Mouse (Mus musculus) adipocyte (in vitro differentiated cells): ENCODE measurements around the gene Itgb4.
A peak's percentile ranks its signal among the peaks of the same experiment; 100 is the strongest.

Experiments
- DNase-seq: peaks from one replicate; pipeline ENCODE4 v3.0.0-alpha.2; 2016; ENCODE audit warnings: low spot score

The Itgb4 gene

DNA sequence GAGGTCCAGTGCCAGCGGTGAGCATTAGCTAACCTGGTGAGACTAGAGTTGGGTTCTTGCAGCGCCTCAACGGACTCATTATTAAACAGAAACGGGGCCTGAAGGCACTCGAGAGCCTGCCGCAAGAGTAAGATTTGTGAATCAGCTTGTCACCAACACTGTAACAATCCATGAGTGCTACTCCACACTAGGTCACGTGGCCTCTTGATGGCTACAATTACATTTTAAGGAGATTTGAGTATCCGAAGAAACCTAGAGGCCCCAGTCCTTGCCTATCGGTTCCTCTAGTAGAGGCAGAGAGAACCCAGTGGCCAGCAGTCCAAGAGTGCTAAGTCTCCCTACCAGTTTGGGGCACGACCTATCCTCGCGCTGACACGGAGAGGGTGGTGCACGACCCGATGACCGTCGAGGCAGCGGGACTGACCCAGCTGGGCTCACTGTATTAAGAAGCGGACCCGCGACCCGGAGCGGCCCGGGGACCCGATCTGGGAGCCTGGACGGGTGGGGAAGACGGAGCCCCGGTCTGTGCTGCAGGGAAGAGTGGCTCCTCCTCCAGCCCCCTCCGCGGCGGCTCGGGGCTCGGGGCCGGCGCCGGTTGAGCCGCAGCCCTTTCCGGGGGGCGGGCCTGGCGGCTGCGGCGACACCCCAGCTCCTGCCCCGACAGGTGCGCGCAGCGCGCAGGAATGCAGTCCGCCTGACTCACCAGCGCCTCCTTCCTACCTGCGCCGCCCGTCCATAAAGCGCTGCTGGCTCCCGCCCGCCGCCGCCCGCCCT is at the start of gene Itgb4:
Gene Itgb4 (plus strand): TSS at position 401 of the 774 bp plus-strand sequence.
- no peak for DNase-seq

DNA sequence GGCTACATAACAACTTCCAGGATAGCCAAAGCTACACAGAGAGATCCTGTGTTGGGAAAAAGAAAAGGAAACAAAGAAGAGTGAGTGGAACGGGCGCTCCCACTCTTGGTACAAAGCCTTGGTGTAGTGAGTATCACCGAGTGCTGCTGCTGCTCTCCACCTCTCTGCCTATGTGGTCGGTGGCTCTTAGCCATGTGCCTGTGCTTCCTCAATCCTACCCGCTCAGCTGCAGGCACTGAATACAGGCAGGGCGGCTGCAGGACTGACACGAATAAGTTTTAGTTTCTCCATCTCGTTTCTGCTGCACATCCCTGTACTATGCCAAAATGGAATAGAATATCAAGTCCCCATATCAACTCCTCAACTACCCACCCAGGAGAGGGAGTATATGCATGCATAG is 45.5 kb upstream of the Itgb4 start:
- DNase-seq, result no peak

DNA sequence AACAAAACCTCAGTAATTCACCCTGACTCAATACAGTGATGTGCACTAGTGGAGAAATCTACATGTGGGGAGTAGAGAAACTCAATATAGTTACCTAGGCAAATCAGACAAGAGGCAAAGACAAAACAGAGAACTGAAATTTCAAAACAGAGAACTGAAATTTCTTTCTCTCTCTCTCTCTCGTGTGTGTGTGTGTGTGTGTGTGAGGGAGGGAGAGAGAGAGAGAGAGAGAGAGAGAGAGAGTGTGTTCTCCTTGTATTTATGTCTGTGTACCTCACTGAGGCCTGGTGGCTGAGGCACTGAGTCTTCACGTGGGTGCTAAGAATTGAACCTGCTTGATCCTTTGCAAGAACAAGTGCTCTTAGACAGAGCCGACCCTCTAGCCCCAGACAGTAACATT is 44.7 kb upstream of the Itgb4 start:
- DNase-seq, result no peak

DNA sequence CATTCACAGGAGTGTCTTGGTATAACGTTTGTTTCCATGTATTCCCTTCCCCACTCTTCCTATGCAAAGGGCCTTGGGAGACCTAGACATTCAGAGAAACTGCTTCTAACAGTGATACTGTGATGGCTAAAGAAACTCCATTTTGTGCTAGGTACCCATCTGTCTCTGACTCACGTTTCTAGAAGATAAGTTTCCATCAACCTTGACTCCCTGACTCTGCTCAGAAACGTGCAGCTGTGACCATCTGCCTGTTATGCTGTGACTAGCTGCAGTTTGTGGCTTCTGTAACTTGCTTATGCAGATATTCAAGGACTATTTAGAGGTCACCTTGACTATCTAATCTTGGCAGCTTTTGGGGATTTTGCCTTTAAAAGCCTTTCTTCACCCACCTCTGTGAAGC is 43.3 kb upstream of the Itgb4 start:
- no peak for DNase-seq

DNA sequence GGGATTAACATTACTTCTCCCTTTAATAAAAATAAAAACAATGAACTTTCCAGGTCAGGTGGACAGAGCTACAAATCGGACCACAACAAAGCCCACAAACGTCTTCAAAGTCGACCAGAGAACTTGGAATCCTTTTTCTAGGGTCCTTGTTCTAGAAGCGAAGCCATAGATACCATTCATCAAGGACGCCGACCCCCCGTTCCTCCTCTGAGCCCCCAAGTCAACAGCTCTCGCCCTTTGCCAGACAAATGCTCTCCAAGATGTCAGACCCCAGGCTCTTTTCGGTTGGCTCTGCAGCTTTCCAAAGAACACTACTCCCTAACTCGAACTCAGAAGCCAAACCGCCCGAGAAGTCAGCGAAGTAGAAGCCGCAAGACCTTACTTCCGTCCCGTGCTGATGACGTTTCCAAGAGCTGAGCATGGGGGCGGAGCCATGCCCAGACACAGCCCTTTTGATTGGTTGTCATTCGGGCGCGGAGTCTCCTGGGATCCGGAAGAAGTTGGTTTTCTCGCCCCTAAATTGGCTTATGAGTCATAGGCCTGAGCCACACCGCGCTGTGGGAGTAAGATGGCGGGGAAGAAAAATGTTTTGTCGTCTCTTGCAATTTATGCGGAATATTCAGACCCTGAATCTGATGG is 41.3 kb upstream of the Itgb4 start, which contains the start of the genes Sap30bp and Recql5:
Gene Sap30bp (plus strand): TSS at position 175 of the 639 bp plus-strand sequence.
Gene Recql5 (minus strand): TSS at position 370 of the 639 bp plus-strand sequence.
- DNase-seq, result peak; percentile 99

DNA sequence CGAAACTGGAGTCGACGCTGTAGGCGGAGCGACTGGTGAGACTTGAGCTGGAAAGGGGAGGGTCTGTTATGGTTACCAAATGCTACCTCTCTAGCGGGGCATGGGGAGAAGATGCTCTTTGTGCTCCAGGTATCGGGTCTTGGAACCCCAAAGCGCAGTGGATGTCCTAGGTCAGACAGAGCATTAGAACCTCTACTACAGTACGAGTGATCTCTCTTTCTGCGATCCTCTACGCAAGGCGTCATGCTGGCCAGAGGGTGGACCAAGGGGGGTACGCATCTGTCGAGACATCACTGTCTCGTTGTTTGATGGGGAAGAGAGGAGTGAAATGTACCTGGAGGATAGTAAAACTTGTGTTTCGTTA is 40.8 kb upstream of the Itgb4 start:
- no peak for DNase-seq

DNA sequence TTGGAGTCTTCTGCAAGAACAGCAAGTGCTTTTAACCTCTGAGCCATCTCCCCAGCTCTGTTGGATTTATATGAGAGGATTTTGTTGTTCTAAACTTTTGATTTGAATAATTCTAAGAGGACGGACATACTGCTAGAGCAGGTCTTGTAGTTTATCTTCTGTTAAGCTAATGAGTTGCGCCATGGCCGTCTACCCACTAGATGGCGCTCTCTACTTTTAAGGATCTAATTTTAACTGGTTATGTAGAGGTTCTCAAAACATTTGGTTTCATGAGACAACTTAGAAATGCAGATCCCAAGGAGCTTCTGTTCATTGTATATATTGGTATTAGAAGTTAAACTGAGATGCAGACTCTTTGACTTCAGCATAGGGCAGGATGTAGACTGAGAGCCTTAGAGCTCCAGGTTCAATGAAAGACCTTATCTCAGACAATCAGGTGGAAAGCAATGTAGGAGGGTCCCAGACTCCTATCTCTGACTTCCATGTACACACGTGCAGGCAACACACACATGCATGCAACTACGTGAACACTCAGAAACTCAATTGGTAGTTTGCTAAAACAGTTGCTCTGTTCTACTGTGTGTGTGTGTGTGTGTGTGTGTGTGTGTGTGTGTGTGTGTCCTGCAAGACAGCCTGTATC is 34.7 kb upstream of the Itgb4 start:
- peak; percentile 78 for DNase-seq

DNA sequence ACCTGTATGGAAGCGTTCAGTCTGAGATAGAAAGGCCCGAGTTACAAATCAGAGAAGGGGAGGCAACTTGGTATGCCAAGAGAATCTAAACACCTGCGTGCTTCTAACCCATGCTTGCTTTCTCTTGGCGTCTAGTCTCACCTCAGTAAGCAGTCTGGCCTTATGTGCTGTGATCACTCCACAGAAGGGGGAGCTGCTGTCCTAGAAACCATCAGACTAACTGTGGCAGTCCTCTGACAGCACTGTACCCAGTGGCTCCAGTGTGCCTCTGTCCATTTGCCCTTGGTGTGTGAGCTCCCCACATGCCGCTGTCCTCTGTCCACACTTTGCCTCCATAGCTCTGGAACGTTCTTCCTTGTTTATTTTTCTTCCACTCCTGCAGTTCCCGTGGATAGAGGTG is 32.5 kb upstream of the Itgb4 start:
- DNase-seq, result no peak

DNA sequence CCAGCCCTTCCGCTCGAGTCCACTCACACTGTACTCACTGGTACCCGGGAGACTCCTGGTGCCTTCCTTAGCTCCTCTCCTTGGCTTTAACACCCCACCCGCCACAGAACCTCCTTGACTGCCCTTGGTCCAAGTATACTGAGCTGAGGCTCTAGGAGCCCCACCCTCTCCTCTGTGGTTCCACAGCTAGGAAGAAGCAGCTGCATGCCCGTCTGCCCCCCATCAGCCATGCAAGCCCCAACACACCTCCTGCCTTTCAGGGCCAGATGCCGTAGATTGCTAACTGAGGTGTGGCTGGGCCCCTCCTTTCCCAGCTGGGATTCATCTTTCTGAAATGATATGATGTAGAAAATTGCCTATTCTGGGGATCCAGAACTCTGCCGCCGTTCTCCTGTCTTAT is 29.3 kb upstream of the Itgb4 start:
- no peak for DNase-seq

DNA sequence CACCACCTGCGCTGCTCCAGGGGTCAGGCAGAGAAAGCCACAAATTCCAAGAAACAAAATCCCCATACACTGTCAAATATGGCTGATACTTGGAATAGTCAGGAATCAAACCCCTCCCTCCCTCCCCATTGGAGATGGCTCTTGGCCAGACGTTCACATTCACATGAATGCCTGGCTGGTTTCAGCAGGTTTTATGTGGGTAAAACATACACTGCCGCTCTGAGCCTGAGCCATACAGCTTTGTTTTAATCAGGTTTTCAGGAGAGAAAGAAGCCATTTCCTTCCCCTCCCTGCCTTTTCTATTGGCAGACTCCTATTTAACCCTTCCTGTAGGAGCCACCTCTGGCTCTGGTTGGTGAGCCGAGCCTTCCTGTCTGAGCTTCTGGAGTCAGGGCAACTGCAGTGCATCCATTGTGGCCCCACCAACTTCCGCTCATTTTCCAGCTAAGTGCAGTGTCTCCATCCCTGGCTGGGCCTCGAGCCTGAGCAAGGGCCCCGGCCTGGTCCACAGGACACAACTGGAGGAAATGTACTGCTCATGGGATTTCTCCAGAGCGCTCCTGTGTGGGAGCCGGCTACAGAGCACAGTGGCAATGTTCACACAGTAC is 28.2 kb upstream of the Itgb4 start:
- peak; percentile 30 for DNase-seq

DNA sequence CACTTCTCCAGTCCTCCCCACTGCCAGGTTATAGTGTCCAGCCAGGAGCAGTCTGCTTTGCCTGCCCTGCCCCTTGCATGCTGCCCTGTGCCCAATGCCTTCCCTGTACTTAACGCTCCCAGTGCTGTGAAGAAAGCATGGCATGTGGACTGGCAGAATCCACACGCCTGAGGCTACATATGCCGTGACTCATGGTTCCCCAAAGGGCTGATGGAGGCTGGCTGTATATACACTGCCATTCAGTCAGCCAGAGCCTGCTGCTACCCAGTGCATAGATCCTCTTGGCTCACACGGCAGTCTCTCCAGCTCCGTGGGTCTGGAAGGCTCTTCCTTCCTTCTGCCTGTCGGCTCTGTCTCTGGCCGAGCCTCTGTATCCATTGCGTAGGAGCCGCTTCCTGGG is 26.2 kb upstream of the Itgb4 start:
- no peak for DNase-seq

DNA sequence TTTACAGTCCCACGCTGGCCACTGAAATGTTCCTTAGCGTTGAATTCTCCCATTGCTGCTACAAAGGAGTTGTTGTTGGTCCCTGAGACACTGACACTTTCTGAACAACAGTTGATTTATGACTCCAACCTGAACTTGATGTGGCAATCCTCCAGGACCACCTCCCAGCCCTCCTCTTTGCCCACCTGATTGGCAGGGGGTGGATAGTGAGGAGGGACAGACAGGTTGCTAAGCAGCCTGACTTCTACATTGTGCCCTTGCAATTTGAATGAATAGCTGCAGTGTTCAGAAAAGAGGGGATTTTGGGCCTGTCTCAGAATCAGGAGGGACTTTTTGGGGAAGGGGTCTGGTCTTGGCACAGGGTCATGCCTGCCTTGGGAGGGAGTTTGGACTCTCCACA is 23.8 kb upstream of the Itgb4 start:
- DNase-seq, result no peak

DNA sequence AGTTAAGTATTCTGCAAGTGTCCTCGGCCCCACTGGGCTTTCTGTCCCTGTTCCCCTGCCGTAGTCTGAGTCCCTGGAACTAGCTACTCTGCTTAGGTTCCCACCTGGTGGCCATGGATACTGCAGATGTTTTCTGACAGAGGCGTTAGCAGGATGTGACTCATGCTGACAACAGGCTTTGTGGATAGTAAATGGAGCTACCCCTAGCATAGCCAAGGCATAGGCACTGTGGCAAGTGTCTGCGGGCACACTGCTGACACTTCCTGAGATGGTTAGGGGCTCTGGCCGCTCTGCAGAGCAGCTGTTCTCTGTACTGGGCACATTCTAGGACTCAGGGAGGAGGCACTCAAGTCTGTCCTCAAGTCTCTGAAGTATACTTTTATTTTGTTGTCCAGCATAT is 19.8 kb upstream of the Itgb4 start:
- peak; percentile 33 for DNase-seq

DNA sequence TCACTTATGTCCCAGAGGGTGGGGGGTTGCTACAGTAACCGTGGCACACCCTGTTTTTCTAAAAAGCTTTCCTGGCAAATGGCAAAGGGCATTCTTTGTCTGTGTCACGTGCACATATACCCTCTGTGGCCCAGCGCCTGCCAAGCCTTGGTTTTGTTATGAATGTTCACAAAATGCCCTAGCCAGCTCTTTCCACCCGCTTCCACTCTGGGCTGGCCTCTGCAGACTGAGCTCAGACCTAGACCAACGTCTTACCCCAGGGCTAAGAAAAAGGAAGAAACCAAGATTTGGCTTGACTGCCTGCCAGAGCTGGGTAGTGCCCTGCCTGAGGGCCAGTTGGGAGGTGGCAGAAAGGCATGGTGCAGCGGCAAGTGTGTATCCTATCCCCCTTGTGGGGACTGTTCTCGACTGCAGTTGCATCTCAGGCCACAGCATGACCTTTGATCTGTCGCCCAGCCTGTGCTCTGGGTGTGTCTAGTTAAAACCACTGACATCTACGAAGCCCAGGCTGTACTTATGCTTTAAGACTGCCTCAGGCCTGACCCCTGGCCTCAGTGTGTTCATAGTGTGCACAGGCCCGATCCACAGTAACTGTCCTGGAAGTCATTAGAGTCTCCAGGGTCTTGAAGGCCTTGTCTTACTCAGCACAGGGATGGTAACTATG is 19.2 kb upstream of the Itgb4 start:
- DNase-seq, result peak; percentile 93

DNA sequence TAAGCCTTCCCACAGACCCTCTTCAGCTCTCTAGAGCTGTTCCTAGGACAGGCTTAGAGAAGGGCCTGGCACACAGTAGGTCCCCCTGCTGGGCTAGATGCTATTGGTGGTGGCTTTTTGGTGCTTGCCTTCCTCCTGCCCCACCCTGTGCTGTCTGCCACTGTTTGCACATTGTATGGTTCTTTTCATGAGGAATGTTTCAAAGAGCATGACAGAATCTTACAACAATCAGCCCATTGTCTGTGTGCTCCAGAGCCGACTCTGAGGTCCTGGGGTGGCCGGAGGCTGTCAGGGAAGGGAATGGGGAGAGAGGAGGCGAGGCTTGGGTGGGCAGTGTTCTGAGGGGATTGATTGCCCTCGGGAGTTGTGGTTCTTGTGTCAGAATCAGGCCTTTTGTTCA is 18.1 kb upstream of the Itgb4 start:
- DNase-seq, result no peak

DNA sequence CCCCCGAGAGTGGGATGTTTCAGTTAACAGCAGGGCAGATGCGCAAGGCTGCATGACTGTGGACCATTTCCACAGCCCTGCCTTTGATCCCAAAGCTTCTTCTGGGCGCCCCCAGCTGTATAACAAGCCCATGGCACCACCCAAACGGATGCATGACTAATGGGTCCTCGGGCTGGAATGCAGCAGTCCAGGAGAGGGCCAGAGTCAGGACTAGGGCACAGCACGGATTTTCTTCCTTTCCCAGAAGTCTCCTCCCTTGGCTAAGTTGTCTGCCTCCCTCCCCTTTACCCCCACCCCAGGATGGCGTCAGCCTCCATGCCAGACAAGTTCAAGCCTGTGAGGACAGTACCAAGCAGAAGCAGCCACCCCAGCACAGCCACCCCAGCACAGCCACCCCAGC is 16.5 kb upstream of the Itgb4 start:
- DNase-seq, result peak; percentile 31

DNA sequence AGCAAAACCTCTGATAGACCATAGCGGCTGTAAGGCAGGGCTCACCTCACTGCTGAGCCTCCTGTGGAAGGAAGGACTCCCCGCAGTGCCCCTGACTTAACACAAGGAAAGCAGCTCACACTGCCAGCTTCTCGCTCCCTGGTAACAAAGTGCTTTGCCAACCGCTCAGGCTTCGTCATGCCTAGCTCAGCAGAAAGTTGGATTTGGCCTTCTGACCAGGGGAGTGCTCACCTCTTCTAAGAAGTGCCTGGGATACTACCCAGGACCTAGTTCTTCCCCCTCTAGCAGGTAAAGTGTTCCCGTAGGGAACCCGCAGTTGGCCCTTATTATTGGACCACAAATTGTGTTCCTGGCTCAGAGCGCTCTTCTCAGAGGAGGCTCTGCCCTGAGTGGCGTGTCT is 15.5 kb upstream of the Itgb4 start:
- no peak for DNase-seq

DNA sequence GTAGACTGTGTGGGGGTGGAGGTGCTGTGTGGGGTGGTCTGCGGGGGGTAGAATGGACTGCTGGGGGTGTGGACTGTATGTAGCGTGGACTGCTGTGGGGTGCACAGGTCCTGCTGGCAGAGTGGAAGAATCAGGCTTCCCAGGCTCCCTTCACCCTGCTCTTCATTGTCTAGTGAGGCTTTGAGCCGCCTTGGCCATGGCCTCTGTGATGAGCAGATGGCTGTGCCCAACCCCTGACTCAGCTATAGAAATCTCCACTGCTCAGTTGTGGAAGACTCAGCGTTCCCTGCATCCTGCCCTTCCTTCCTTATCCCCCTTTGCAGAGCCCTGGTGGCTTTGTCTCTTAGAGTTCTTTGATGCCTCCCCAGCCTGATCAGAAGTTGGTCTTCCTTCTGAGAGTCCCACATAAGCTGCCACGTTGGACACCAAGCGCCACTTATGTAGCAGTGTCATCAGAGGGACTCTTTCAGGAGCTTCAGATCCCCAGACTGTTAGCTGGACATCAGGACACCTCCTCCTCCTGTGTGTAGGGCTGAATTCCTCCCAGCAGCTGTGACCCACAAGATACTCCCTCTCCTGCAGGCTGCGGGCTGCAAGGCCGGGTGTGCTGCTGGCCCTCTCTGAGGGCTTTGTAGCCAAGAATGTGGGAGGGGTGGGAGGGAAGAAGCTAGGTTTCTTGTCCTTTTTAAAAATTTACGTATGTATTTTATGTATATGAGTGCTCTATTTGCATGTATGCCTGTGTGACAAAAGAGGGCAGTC is 11.7 kb upstream of the Itgb4 start:
- no peak for DNase-seq

DNA sequence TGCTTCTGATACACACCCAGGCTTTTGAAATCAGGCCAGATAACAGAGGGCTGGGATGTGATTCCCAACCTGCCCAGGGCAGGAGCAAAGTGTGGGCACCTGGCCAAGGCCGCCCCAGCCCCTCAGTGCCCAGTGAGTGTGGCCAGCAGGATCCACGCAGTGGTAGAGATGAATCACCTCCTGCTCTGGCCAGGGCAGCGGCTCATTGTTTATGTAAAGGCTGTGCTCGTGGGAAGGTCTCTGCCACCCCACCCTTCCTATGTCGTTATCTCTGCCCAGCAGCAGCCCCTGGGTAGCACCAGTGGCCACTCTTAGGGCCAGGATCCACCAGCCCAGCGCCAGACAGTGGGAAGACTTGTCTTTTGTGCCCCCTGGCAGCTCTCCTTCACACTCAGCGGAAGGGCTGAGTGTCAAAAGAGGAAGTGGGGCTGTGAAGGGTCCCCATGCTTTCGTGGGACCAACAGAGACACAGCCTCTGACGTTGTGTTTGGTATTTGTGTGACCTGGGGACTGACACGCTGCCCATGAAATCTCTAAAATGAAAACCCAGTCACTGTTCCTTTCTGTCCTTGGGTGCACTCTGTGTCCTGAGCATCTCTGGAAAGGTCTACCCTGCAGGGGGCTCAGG is 9.4 kb upstream of the Itgb4 start:
- DNase-seq, result no peak

DNA sequence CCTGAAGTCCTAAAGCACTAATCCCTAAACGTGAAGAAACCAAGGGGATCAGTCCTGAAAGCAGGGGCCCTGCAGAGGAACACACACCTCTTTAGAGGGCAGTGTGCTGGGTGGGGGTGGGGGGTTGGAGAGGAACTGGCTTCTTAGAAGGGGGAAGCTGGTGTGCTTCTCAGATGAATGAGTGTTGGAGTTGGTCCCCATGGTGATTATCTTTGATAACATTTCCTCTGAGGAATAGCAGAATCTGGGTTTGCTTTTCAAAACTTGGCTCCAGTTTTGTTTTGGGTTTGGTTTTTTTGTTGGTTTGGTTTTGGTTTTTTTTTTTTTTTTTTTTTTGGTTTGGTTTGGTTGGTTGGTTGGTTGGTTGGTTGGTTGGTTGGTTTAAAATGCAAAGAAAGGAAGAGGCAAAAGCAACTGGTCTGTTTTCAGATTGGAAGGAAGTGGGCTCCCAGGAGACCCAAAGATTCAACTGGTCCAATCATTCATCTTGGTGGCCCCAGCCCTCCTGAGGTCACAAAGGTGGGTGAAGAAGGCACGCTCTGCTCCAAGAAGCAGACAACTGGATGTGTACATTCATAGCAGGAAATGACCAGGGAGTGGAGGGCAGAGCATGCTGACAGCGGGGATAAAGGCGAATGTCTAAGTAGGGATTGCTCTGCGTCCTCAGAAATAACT is 5.6 kb upstream of the Itgb4 start:
- no peak for DNase-seq
